ENCODE assay signal across 8 mouse cellular contexts in the genomic region with DNA sequence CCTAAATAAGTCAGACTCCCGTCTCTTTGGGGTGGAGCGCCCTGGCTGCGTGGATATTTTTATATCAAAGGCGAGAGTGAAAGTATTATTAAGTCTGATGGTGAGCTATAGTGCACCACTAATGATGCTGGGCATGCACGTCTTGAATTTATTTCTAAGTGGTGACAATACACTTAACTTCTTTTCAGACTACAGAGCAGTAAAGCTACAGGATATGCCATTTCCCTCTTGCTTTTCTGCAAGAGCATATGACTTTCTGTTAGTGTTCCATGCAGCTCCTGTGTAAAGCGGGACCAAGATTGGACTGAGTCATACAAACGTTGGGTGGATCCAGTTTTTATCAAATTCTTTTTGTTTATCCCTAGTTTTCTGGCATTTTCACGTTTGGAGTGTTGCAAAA. TPM values are rescaled to one million over a fixed set of nuclear protein-coding genes. Genes with fewer than 3 reads are reported as not detected.
DNase-seq lines count a peak whose midpoint lies in the region; ATAC-seq and TF ChIP-seq lines count a peak whose summit lies in the region.

No protein-coding gene starts in this region.

- no peak for TF ChIP-seq CTCF in lung, embryonic 14.5 days (IDR thresholded peaks at IDR 0.05; ENCODE audit: low read depth)
- no peak for TF ChIP-seq CTCF in liver, embryonic 14.5 days (IDR thresholded peaks at IDR 0.05; ENCODE audit: low read depth)

- no peak for ATAC-seq in lung, embryonic 14.5 days (ENCODE audit: insufficient read depth)
- ATAC-seq in heart, embryonic 15.5 days (replicated peaks; ENCODE audit: insufficient number of reproducible peaks, insufficient read depth, low FRiP score, low read depth), result no peak
- no peak for ATAC-seq in liver, embryonic 14.5 days (ENCODE audit: insufficient read depth)
- no peak for ATAC-seq in stomach, embryonic 16.5 days (ENCODE audit: insufficient read depth, low FRiP score)

- 12% methylated on average over 8 of the region's 8 CpGs for WGBS in lung, embryonic 14.5 days
- 11% methylated on average over 8 of the region's 8 CpGs for WGBS in heart, embryonic 15.5 days
- 6% methylated on average over 8 of the region's 8 CpGs for WGBS in liver, embryonic 14.5 days (ENCODE audit: insufficient replicate concordance)
- 7% methylated on average over 8 of the region's 8 CpGs for WGBS in stomach, embryonic 16.5 days

- DNase-seq in lung, embryonic 14.5 days, result no peak
- DNase-seq in lung, postnatal 10 days, result no peak
- DNase-seq in c-Kit-positive CD71-positive TER-119-positive erythroid progenitor cells, embryonic 14.5 days (ENCODE audit: low spot score), result peak; percentile 52
- no peak for DNase-seq in liver, embryonic 14.5 days (ENCODE audit: low read depth in 3 of 3, low spot score in 3 of 3)
- DNase-seq in gastrocnemius, postnatal 25 days, result no peak
- DNase-seq in frontal cortex, postnatal 25 days (ENCODE audit: low spot score in 2 of 2), result no peak

- peak overlapping the region; percentile 80 for H3K4me3 ChIP-seq in lung, embryonic 14.5 days (ENCODE audit: low read depth, low read length)
- H3K4me3 ChIP-seq in heart, embryonic 15.5 days, result peak overlapping the region; percentile 63
- peak overlapping the region; percentile 52 to 84 for H3K4me3 ChIP-seq in liver, embryonic 14.5 days (ENCODE audit: insufficient read depth in 1 of 2, low read depth in 2 of 2, low read length in 2 of 2)
- peak overlapping the region; percentile 70 for H3K4me3 ChIP-seq in stomach, embryonic 16.5 days (replicated peaks; ENCODE audit: low read length)

- TF ChIP-seq EP300 in liver, embryonic 14.5 days (IDR thresholded peaks at IDR 0.05; ENCODE audit: low read depth), result no peak

- H3K9me3 ChIP-seq in lung, embryonic 14.5 days (ENCODE audit: low read depth, low read length), result no peaks in the 10 kb centered on the region
- H3K9me3 ChIP-seq in heart, embryonic 15.5 days (replicated peaks), result no peaks in the 10 kb centered on the region
- H3K9me3 ChIP-seq in liver, embryonic 14.5 days (ENCODE audit: control insufficient read depth, low read length), result no peaks in the 10 kb centered on the region
- no peaks in the 10 kb centered on the region for H3K9me3 ChIP-seq in stomach, embryonic 16.5 days (replicated peaks; ENCODE audit: control insufficient read depth, low read length)

- peak overlapping the region; percentile 66 for H3K4me2 ChIP-seq in lung, embryonic 14.5 days
- peak overlapping the region; percentile 89 for H3K4me2 ChIP-seq in heart, embryonic 15.5 days
- H3K4me2 ChIP-seq in liver, embryonic 14.5 days (ENCODE audit: low read depth), result peak overlapping the region; percentile 78
- H3K4me2 ChIP-seq in stomach, embryonic 16.5 days (ENCODE audit: low read depth, low read length), result peak overlapping the region; percentile 64

- H3K4me1 ChIP-seq in lung, embryonic 14.5 days (ENCODE audit: insufficient read depth), result 0 out of 2 replicates have a peak, but pooled peaks cover 2% of the 10 kb centered on the region
- H3K4me1 ChIP-seq in heart, embryonic 15.5 days (replicated peaks), result peaks cover 29% of the 10 kb centered on the region
- H3K4me1 ChIP-seq in liver, embryonic 14.5 days (replicated peaks; ENCODE audit: control insufficient read depth in 2 of 2, insufficient read depth in 2 of 2, low read length in 1 of 2), result peaks cover 22 to 27% of the 10 kb centered on the region in 2 experiments
- peaks cover 18% of the 10 kb centered on the region for H3K4me1 ChIP-seq in stomach, embryonic 16.5 days (ENCODE audit: control insufficient read depth, insufficient read depth, low read length)

- H3K27me3 ChIP-seq in lung, embryonic 14.5 days (ENCODE audit: insufficient read depth, low read length), result no peaks in the 10 kb centered on the region
- H3K27me3 ChIP-seq in heart, embryonic 15.5 days, result no peaks in the 10 kb centered on the region
- no peaks in the 10 kb centered on the region for H3K27me3 ChIP-seq in liver, embryonic 14.5 days (ENCODE audit: control insufficient read depth, insufficient read depth, low read length)
- H3K27me3 ChIP-seq in stomach, embryonic 16.5 days (ENCODE audit: control insufficient read depth, insufficient read depth, low read length), result no peaks in the 10 kb centered on the region

- H3K27ac ChIP-seq in lung, embryonic 14.5 days (ENCODE audit: low read depth), result peak overlapping the region; percentile 89
- peak overlapping the region; percentile 95 for H3K27ac ChIP-seq in heart, embryonic 15.5 days
- peak overlapping the region; percentile 70 for H3K27ac ChIP-seq in liver, embryonic 14.5 days
- H3K27ac ChIP-seq in stomach, embryonic 16.5 days (ENCODE audit: low read length), result peak overlapping the region; percentile 88

- H3K36me3 ChIP-seq in lung, embryonic 14.5 days (ENCODE audit: insufficient read depth), result peaks cover 16% of the 10 kb centered on the region
- peaks cover 4% of the 10 kb centered on the region for H3K36me3 ChIP-seq in heart, embryonic 15.5 days
- H3K36me3 ChIP-seq in liver, embryonic 14.5 days (replicated peaks; ENCODE audit: control insufficient read depth, insufficient read depth, low read depth), result peaks cover 24% of the 10 kb centered on the region
- H3K36me3 ChIP-seq in stomach, embryonic 16.5 days (ENCODE audit: control insufficient read depth, insufficient read depth, low read length), result no peaks in the 10 kb centered on the region

- H3K9ac ChIP-seq in lung, embryonic 14.5 days, result peak overlapping the region; percentile 56
- peak overlapping the region; percentile 60 for H3K9ac ChIP-seq in heart, embryonic 15.5 days
- H3K9ac ChIP-seq in liver, embryonic 14.5 days (replicated peaks), result peak overlapping the region; percentile 66
- H3K9ac ChIP-seq in stomach, embryonic 16.5 days (ENCODE audit: low read length), result peak overlapping the region; percentile 84

RNA-seq across cellular contexts. Expression of gene Fbxo5, which starts 1.0 kb away (rescaled TPM):
- polyA plus RNA-seq in lung, embryonic 14.5 days (2014; fragmentation: Nextera tagmentation; extraction: Ambion mirVana), result 90.7 and 91.0 TPM in 2 replicates
- polyA plus RNA-seq in heart, embryonic 15.5 days (2015; fragmentation: Nextera tagmentation; extraction: Ambion mirVana), result 37.9 and 40.9 TPM in 2 replicates
- polyA plus RNA-seq in liver, embryonic 14.5 days (2012; rRNA removed), result 22.7 and 40.2 TPM in 2 replicates
- 90.4 and 94.5 TPM in 2 replicates for polyA plus RNA-seq in liver, embryonic 14.5 days (2014; fragmentation: Nextera tagmentation; extraction: Ambion mirVana)
- 49.4 and 53.7 TPM in 2 replicates for polyA plus RNA-seq in stomach, embryonic 16.5 days (2015; fragmentation: Nextera tagmentation; extraction: Ambion mirVana)
- under 1 TPM; 0.59 to 0.64 TPM for total RNA-seq in gastrocnemius, postnatal 25 days (2021)

RNA-seq across cellular contexts. Expression of gene Mtrf1l, which starts 17.3 kb away (rescaled TPM):
- 17.8 and 19.0 TPM in 2 replicates for polyA plus RNA-seq in lung, embryonic 14.5 days (2014; fragmentation: Nextera tagmentation; extraction: Ambion mirVana)
- 11.1 and 12.2 TPM in 2 replicates for polyA plus RNA-seq in heart, embryonic 15.5 days (2015; fragmentation: Nextera tagmentation; extraction: Ambion mirVana)
- 1.1 and 2.6 TPM in 2 replicates for polyA plus RNA-seq in liver, embryonic 14.5 days (2012; rRNA removed)
- polyA plus RNA-seq in liver, embryonic 14.5 days (2014; fragmentation: Nextera tagmentation; extraction: Ambion mirVana), result 5.3 and 7.2 TPM in 2 replicates
- 12.9 and 14.2 TPM in 2 replicates for polyA plus RNA-seq in stomach, embryonic 16.5 days (2015; fragmentation: Nextera tagmentation; extraction: Ambion mirVana)
- 1 to 10 TPM; 5.6 to 7.3 TPM for total RNA-seq in gastrocnemius, postnatal 25 days (2021)
